Mouse (Mus musculus) layer of hippocampus, adult 2 months (tissue): Measurements from ENCODE around the gene Gm49601. TPM values are rescaled to one million over a fixed set of nuclear protein-coding genes. Genes with fewer than 3 reads are reported as not detected.
A peak's percentile ranks its signal among the peaks of the same experiment; 100 is the strongest.

ENCODE experiments used
- DNase-seq, 2 experiments: peaks; one replicate each; pipeline ENCODE4 v3.0.0; 2022; ENCODE audit warnings: low spot score in 2 of 2
- H3K27ac ChIP-seq: fragments of 200-600 bp; 2 replicates; pipeline ENCODE4 v1.8.1; 2022
- H3K4me3 ChIP-seq: fragments of 200-600 bp; 2 replicates; pipeline ENCODE4 v1.8.1; 2022; ENCODE audit warnings: mild to moderate bottlenecking
- CTCF ChIP-seq: fragments of 200-600 bp; conservative IDR thresholded peaks from 2 replicates; pipeline ENCODE4 v1.8.1; 2022; ENCODE audit warnings: antibody characterized with exemption, mild to moderate bottlenecking, moderate library complexity
- total RNA-seq, 2 experiments: library from RNA; stranded (reverse); gene quantifications; 2 replicates each; pipeline ENCODE4 v1.2.3; 2021

Gm49601 gene
- total RNA-seq, 2 experiments from 2014 or later, result 207 to 223 TPM

DNA sequence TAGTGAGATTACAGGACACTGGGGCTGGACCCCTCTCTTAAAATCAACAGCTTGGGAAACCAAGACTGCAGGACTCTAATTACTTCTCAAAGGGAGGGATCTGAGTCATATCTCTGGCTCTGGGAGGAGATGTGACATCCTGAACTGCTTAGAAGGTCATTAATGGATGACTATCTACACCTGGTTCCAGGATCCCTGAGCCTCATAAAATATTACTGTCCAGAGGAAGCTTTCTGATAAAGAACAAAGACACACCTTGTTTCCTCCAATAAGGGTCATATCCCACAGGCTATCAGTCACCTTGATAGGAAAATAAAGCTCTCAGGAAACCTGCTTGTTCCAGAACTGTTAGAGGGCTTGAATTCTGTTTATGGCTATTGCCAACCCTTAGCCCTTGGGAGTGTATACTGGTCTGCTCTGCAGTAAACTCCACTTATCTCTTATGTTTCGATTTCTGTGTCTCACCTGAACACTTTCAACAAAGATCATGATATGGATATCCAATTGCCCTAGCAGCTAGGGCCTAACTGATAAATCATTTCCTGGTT is 13.2 kb upstream of the Gm49601 start:
- no peak for DNase-seq
- TF ChIP-seq CTCF, result no peak
- Histone ChIP-seq H3K4me3 (no peak overlapping the region), H3K27ac (no peak overlapping the region)

DNA sequence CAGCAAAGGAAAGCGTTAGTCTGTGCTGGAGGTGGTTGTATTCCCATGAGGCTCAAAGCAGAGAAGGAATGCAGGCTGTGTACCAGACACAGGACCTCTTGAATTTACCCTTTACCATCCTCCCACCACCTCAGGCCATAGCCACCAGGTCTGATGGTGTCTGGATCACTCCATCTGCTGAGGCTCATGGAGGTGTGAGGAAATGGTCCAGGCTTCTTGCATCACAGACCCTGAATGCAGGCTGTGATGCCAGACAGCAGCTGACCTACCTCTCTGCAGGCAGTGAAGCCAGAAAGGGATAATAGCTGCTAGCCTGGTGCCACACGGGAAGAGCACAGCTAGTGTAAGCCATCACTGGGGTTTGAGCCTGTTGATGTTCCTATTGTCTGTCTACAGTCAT is 12.2 kb upstream of the Gm49601 start:
- no peak overlapping the region for H3K27ac ChIP-seq
- no peak for TF ChIP-seq CTCF
- no peak overlapping the region for H3K4me3 ChIP-seq
- DNase-seq, result no peak

DNA sequence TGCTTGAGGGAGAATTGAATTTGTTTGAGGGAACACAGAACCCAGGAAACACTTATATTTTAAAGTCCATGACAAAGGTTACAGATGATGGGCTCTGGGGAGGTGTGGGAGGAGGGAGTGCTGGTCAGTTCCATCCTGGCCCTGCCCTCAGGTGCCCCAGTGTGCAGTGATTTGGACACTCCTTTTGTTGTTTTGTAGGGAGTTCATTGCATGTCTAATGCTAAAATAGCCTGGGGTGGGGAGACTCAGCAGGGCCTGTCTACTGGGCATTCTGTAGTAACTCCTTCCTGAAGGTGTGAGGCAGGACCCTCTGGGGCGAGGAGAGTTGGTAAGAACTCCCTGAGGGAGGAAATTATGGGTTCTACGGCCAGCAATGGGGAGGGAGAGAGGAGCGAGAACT is 10.6 kb upstream of the Gm49601 start:
- Histone ChIP-seq H3K27ac (no peak overlapping the region), H3K4me3 (no peak overlapping the region)
- TF ChIP-seq CTCF, result no peak
- no peak for DNase-seq

DNA sequence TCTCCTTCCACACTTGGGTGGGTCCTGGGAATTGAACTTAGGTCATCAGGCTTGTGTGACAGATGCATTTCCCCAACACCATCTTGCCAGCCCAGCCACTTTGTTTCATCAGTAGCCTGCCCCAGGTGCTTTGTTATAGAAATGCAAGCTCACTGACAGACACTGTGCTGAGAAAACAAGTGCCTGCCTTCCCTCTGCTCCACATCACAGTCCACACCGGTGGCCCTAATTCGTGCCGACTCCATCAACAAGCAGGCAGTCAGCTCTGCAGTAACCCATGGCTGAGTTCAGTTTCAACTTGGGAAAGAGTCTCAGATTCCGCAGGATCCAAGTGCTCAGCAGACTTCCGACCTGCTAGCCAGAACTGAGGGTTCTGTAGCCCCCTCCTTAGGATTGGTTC is 10.2 kb upstream of the Gm49601 start:
- DNase-seq, result no peak
- Histone ChIP-seq H3K27ac (no peak overlapping the region), H3K4me3 (no peak overlapping the region)
- no peak for TF ChIP-seq CTCF

DNA sequence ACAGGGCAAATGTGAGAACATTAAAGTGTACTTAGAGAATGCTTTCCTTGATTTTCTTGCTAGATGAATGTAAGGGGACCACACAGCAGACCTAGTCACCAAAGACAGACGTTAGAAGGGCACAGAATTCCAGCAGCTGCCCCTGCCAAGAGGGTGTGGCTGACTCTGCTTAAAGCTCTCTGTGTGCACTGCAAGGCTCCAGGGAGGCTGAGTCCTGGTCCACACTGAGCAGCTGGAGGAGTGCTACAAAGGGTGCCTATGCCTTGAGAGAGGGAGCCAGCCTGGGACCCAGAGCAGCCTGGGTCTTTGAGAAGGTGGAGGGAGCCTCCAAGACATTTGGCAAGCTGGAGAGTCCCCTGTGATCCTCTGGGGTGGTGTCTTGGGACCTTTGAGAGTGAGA is 7.1 kb upstream of the Gm49601 start:
- TF ChIP-seq CTCF, result no peak
- DNase-seq, result no peak
- Histone ChIP-seq H3K4me3 (no peak overlapping the region), H3K27ac (no peak overlapping the region)

DNA sequence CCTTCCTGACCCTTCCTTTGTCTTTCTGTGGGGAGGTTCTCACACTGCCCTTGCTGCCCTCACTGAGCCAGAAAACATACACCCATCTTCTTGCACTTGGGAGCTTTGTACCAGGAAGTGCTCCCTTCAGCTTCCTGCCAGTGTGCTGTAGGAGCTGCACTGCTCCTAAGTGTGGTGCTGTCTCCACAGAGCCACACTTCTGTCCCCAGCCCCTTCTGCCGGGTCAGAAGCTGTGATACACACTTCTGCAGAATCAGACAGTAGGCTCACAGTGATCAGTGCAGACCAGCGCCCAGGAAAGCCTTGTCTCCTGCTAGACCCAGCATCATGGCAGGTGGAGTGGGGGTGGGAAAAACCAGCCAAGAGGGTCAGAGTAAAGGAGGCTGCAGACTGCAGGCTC is 6.6 kb upstream of the Gm49601 start:
- Histone ChIP-seq H3K27ac (no peak overlapping the region), H3K4me3 (no peak overlapping the region)
- no peak for DNase-seq
- TF ChIP-seq CTCF, result no peak

DNA sequence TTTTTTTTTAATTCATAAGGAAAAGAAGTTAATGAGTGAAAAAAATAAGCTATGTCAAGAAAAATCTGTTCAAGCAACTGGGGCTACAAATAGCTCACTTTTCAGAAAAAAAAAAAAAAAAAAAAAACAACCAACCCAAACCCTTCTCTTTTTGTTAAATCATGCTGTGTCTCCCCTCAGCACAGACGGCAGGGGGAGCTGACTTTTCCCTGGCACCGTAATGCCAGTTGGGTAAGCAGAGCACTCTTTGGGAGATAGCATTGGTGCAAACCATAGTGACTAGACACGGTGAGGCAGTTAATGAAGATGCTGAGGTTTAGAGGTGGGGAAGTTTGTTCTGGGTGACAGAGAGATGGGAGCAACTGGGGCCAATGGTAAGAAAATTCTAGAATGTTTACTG is 5.8 kb upstream of the Gm49601 start:
- TF ChIP-seq CTCF, result peak; percentile 75
- peak in 1 of 2 experiments; percentile 64 for DNase-seq
- no peak overlapping the region for H3K27ac ChIP-seq
- no peak overlapping the region for H3K4me3 ChIP-seq

DNA sequence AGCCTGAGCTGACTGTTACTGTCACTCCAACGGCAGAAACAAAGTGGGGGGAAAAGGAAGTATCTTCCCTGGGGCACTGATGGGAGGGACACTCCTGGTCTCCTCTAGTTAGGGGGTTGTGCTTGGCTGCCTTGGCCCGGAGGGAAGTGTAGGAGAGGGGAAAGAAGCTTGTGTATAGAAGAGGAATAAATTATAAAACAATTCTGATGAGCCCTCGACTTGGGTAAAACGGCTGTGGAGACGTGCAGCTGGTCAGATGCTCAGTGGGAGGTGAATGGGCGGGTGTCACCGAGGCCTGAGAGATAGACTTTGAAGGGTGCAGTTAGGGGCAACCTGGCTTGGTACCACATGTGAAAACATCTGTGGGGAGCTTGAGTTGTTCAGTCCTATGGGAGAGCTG is 4.9 kb upstream of the Gm49601 start:
- H3K4me3 ChIP-seq, result no peak overlapping the region
- no peak for TF ChIP-seq CTCF
- no peak for DNase-seq
- no peak overlapping the region for H3K27ac ChIP-seq

DNA sequence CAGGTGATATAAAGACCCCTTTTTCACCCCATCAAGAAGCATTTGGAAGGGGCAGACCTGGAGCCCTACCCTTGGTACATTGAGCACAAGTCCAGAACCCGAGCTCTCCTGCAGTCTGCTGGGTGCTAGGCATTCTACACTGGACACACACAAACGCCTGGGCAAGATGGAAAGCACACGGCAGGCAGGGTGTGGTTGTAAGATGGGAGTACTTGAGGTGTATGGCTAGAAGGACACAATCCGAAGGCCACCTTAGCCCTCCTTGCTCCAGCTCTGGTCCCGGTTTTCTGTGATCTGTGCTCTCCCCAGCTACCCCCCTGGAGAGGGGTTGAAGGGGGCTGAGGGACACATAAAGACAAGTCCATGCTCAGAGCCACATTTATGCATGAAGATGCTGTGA is 4.1 kb upstream of the Gm49601 start:
- H3K27ac ChIP-seq, result peak overlapping the region; percentile 91
- no peak for DNase-seq
- peak overlapping the region; percentile 68 for H3K4me3 ChIP-seq
- TF ChIP-seq CTCF, result no peak

DNA sequence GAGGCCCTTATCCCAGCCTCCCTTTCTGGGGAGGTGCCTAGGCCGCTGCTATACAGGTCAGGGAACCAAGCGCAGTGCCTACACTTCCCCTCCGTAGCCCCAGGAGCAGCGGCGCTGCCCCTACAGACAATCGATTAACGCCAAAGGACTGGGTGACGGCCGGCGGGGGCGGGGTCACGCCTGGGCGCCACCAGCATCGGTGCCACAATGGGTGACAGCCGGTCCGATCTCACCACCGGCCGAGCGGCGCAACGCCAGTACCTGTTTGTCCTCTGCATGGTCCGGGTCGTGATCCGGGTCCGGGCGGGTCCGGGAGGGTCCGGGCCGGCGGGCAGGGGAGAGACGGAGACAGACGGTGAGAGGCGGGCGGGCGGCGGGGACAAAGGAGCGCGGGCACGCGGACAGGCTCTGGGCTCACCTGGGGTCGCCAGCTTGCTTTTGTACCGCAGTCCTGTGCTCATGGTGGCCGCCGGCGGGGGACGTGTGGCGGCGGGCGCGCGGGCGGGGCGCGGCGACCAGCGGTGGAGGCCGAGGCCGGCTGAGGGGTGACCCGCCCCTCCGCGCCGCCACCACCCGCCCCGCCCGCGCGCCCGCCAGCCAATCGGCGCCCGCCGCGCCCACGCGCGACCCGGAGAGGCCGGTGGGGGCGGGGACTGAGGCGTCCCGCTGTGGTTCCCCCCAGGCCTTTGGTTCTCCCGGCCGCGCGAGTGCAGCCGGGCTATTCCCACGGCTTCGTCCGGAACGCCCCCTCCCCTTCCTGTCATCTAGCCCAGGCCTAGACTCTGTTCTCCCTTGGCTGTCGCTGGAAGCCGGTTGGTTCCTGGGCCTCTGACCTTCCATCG is 3.4 kb upstream of the Gm49601 start, which contains the start of gene Sept5:
Sept5 (minus strand) TSS at position 565 of the 842 bp plus-strand sequence.
- peak within 1 kb of the TSS; percentile 68 for H3K4me3 ChIP-seq
- peak in 1 of 2 experiments; percentile 72 for DNase-seq
- TF ChIP-seq CTCF, result no peak
- H3K27ac ChIP-seq, result peak within 1 kb of the TSS; percentile 91

DNA sequence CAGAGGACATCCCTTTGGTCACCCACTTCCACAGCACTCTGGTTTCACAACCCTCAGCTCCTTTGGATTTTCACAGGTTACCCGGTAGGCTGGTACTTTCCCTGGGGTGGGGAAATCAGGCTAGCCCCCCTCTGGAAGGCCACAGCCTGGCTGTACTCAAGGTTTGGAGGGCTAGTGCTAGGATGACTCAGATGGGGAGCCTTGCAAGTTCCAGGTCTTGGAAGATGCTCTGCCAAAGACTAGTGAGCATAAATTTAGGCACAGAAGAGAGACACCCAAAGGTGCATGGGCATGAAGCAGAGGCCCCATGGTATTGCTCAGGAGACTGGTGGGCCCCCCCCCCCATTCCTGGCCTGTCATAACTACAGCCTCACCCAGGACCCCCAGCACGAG is 2.7 kb upstream of the Gm49601 start:
- no peak for TF ChIP-seq CTCF
- Histone ChIP-seq H3K4me3 (peak overlapping the region; percentile 68), H3K27ac (peak overlapping the region; percentile 91)
- DNase-seq, result no peak

DNA sequence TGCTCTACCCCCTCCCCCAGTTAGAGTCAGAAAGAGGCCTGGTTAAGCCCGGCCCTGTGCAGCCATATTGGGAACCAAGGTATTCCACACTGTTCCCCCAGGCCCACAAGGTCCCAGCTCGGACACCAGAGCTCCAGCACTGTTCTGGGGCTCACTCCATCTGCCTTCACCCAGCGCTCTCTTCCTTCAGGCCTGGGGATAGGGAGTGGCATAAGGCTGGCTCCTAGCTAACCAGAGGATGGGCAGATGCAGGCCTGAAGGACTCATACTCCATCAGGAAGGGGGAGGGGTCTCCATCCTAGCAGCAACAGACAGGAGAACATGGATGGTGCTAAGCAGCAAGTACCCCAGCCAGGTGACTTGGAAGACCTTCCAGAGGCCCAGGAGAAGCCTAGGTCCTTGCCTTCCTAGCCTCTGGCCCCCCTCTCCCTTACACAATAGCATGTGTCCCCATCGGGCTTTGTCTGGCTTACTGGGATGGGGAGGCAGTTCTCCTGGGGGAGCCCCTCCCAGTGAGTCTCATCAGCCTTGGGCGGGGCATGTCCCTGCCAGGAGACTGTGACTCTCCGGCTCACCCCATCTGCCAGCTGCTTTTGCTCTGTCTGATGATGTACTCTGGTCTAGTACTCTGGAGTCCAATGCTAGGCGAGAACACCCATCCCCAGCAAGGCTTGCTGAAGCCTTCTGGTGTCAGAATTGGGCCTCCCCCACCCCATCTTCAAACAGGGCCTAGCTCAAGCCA is 2.1 kb upstream of the Gm49601 start:
- no peak for TF ChIP-seq CTCF
- H3K4me3 ChIP-seq, result peak overlapping the region; percentile 68
- DNase-seq, result no peak
- peak overlapping the region; percentile 91 for H3K27ac ChIP-seq

DNA sequence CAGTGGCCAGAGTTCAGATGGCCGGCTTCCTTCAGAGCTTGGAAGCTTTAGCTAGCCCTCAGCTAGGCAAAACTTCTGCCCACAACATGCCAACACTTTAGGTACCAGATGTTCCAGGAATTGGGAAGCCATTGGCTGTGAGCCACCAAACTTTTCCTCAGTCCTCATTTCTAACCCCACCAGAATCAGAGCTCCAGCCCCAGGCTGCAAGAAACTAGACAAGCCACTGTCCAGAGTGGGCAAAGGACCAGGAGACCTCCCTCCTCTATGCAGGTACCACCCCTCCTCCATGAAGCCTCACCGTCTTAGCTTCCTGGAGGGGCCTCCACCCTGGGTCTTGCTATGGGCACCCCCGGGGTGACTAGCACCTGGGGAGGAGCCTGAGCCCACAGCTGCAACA is 936 bp upstream of the Gm49601 start:
- H3K27ac ChIP-seq, result peak overlapping the region; percentile 98
- no peak for TF ChIP-seq CTCF
- DNase-seq, result no peak
- peak overlapping the region; percentile 67 for H3K4me3 ChIP-seq
